Mouse (Mus musculus) ES-CJ7 (cell line): ENCODE data around the gene Chuk.

Experiments used
- DNase-seq: peaks from one replicate; pipeline ENCODE4 v3.0.0; 2011; ENCODE audit warnings: low read depth, low spot score

Chuk gene

DNA sequence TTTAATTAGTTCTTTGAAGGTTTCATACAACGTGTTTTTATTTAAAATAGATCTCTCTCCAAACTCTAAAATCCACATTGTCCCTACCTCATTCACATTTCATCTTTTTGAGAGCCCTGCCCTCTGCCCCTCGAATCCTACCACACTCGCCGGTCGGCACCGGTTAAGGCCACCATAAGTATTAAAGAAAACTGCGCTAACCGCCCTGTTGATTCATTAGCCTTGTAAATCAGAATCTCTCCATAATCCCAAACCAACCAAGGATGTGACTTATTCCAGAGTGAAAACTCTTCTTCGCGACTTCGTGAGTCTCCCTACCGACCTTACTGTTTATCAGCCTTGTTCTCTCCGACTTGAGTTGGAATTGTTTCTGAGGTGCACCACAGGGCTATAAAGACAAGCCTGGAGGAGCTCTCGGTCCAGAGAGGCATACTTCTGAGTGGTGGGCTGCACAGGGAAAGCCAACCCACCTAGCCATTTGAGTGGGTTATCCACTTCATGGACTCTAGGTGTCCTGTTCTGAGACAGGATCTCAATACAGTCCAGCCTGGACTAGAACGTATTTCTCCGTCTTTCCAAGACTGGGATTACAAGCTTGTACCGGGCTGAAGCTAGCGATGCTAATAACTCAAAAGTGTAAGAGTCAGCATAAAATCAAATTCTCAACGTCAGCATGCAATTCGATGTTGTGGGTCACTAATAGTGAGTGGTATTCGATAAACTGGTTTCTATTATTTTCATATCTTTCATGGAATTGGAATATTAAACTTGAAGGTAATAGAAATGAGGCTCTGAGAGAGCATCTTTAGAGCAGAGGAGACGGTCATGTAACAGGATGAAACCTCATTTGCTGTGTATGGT is 611 bp upstream of the Chuk start:
- DNase-seq: no peak

- DNase-seq: no peak
These were observed 2.9 kb downstream of the Chuk start for GRCm38 (mm10) chr19:44104393-44104792.

DNA sequence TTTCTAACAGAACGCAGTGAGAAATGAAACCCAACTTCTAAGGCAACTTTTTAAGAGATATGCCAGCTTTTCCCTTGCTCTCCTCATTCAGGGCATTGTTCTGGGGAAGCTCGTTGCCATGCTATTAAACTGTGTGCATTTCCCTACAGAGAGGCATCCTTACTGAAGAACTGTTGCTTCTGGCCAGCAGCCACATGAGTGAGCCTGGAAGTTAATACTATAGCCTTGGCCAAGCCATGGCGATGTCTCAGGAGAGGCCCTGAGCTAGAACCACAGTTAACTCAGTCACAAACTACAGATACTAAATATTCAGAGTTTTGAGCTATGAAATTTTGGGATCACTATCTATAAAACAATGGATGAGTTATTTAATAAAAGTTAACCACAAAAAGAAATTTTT is 4.3 kb downstream of the Chuk start:
- no peak for DNase-seq

DNA sequence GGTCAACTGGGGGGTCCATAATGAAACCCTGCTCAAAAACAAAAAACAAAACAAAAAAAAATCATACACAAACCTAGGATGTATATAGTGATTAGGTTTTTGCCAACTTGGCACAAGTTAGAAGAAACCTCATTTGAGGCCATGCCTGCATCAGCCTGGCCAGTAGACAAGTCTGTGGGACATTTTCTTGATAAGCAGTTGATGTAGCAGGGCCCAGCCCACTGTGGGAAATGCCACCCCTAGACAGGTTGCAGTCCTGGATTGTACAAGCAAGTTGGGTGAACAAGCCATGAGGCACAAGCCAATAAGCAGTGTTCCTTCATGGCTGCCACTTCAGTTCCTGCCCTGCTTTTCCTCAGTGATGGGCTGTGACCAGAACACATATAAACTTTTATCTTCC is 6.4 kb downstream of the Chuk start:
- DNase-seq: no peak

DNA sequence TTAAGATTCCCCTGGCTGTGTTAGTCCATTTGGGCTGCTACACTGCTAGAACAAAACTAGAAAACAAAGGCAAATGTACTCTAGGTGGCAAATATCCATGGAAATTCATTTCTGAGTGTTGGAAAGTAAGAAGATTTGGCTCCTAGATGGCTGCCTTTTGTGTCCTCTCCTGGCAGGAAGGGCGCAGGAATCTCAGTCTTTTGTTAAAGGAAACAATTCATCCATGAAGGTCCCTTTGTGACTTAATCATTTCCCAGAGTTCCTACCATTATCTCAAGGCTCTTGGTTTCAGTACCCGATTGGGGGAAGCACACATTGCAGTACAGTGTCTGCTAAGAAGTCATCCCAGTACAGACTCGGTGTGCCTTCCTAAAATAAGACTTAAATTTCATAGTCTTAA is 21.0 kb downstream of the Chuk start:
- DNase-seq: no peak

GRCm38 (mm10) chr19:44080920-44081319 is 26.4 kb downstream of the Chuk start:
- DNase-seq: no peak

DNA sequence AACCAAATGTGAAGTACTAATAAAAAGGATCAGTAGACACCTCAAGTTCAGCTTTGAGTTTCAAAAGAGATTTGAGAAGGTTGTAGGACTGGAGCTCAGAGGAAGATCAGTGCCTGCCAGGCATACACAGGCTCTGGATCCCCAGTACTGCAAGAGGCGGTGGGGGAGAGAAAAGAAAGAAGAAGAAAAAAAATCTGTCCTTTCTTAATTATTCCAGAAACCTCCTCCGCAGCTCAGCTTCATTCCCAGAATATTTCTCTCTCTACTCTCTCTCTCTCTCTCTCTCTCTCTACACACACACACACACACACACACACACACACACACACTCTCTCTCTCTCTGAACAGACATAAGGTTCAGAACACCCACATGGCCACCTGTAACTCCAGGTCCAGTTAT is 27.3 kb downstream of the Chuk start:
- DNase-seq: no peak

- DNase-seq: no peak
These were observed 30.3 kb downstream of the Chuk start for GRCm38 (mm10) chr19:44077024-44077423.

DNA sequence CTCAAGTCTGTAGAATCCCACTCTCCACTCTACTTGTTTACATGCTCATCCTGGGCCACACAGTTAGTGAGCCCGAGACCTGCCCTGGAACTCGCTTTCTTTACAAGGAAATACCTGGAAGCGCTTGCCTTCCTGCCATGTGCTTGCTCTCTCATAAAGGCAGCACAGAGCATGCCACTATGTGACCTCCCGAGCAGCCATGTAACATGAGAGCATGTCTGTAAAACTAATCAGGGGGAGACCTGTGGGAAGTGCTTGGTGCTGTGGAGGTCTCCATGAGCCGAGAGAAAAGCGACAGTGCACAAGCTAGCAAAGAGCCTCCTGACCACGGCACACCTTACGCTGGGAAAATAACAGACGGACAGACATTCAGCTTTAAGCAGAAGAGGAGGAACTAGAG is 30.8 kb downstream of the Chuk start:
- DNase-seq: no peak

DNA sequence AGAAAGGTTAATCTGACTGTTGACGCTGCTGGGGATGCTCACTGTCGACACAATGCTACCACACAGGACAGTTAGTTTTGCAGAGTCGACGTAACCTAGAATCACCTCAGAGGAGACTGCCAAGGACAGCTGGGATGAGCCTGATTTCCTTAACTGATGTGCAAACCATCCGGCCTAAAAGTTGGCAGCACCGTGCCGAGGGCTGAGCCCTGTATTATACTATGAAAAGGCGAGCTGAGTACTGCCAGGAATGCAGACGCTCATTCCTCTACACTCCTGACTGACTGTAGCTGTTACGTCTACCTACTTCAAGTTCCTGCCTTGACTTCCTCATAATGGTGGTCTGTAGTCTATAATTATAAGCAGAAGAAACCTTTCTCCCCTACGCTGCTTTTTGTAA is 32.3 kb downstream of the Chuk start:
- peak; percentile 42 for DNase-seq

DNA sequence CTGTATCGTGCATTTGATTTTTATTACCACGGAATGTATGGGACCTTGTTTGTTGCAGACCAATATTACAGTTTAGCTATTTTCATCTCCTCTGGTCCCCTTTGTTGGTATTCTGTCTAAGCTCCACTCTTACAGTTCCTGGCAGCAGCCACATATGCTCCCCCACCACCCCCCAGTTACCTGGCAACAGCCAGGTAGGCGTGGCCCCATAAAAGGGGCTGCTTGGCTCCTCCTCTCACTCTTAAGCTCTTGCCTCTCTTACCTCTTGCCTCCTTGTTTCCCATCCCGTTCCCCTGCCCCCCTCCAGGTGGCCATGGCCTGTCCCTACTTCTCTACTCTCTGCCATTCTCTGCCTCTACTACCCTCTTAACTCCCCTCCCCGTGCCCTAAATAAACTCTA is 36.1 kb downstream of the Chuk start:
- no peak for DNase-seq

DNA sequence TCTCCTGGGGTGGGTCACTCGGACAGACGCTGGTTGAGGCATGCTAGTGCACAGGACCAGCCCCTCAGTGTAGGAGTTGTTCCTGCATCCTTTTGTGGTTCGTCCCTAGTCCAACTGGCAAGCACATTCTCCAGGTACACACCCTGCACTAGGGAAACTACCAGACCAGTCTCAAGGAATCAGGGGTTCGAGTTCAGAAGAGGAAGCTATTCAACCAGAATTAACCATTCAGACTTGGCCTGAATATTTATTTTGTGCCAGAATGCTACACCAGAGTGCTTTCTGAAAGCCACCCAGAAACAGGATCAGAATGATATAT is 37.4 kb downstream of the Chuk start:
- DNase-seq: no peak

DNA sequence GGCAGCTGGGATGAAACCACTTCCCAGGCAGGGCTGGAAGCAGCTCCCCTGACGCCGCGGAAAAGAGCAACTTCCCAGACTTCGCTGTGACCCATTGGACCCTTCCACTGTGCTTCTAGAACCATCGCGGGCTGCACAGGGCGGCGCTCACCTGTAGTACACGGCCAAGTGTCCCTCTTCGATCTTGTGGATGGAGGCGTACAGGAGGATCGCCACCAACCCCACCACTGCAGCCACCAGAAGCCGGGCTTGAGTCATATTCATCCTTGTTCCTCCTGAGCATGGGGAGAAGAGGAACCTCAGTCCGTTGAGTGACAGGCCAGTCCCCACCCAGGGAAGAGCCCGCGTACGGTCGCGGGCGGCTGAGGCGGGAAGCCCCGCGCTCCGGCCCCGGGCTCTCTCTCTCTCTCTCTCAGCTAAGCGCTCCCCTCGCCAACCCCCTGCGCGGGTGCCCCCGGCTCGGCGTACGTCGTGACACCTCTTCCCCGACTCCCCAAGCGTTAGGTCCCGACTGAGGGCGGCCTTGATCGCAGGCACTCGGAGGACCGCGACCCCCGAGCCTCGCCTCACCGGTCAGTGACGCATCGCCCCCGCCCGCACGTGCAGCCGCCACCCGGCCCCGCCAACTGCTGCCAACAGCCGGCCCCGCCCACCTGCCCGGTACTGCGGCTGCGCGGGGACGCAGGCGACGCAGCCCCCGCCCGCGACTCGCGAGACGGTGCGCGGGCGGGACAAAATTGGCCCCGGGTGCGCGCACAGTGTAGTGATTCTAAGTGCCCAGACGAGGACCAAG is 38.0 kb downstream of the Chuk start, which contains the start of gene Erlin1:
Gene Erlin1 (minus strand): TSS at position 665 of the 793 bp plus-strand sequence.
- peak; percentile 77 for DNase-seq

DNA sequence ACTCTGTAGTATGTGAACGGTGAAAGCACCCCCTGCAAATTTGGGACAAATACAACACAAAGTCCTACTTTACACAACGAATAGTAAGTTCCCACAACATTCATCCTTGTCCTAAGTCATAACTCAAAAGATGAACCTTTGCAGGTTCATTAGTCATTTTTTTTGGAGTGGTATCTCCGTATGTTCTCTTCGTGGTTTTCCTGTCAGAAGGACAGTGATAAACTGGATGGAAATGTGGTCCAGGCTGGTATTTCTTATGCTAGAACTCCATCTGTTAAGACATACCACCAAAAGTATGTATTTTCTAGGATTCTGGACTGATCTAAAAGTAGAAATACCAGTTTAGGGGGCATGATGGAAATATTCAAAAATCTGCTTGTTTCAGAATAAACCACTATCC is 39.0 kb downstream of the Chuk start:
- no peak for DNase-seq

DNA sequence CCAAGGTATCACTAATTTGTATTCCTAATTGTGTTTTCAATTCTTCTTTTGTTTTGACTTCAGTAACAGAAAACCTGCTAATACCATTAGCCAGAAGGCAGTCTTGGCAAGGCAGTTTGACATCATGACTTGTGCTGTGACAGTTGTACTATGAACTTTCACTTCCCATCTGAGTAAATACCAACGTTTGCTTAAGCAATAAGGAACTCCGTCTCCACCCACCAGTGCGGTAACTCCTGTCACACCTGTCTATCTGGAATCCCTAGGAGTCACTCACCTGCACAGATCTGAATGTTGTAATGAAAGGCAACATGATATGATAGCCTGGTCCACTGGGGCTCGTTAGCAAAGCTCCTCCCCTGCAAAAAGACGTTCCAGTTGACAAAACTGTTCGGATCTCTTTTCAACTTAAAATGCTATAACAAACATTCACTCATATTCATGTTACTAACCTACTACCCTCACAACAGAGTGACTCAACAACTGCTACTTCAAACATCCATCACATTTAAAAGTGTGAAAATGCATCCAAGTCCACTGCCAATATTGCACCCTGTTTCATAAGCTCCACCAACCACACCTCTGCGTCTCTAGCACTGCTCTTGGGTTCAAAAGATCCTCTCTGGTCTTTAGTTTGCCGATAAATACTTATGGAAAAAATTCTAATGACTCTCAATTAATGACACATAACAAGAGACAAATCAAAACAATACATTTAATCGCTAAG is 39.8 kb downstream of the Chuk start:
- no peak for DNase-seq

- DNase-seq: no peak
These were observed 42.5 kb downstream of the Chuk start for GRCm38 (mm10) chr19:44064734-44065133.

GRCm38 (mm10) chr19:44063773-44064172 is 43.5 kb downstream of the Chuk start:
- DNase-seq: no peak

DNA sequence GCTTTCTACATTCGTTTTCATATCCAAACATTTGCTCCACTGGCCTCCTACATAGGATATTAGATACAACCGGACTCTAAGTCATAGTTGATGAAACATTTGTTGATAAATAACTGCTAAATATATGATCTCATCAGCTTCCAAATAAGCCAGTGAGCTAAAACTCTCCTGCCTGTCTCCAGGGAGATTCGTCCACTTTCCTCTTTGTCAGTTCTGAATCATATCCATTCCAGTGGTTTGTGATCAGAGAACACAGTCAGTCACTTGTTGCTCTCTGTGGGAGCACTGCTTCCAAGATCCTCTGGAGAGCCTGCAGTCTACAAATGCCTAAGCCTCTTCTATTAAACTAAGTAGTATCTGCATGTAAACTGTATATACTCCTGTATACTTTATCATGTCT is 47.1 kb downstream of the Chuk start:
- no peak for DNase-seq

DNA sequence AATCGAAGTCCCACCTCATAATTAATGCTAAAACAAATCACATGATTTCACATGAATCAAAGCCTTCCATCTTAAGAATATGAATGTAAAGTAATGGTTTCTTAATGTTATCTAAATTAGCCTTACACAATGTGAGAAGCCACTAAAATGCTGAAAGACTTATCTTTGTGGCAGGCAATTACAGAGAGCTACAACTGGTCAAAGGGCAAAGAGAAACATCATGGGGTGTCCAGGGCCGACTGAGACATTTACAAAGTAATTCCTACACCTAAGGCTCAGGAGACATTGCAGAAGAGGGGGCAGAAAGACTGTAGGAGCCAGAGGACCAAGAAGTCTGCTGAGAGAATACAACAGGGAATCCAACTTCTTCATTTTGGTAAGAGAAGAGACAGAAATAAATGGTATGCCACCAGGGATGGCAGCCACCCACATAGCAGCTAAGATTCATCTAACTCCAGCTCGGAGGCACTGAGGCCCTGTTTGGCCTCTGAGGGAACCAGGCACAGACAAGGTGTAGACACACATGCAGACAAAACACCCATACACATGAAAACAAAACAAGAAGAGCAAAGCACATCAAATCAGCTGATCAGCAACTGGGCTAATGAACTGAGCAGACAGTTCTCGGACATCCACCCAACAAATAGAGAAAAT is 52.0 kb downstream of the Chuk start:
- no peak for DNase-seq

DNA sequence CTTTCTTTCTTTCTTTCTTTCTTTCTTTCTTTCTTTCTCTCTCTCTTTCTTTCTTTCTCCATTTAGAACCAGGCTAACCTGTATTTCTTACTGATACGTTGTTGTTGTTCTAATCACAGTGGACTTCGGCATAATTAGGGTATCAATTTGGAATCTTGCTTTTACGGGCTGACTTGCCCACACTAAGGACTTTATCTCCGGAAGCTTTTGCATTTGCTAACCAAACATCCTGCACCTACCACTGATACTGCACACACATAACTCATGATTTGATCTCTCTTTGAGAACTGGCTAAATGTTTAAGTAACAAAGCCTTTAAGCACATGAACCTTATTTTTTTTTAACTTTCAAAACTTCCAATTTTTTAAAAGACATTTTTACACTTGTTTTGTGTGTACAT is 56.9 kb downstream of the Chuk start:
- DNase-seq: no peak

GRCm38 (mm10) chr19:44049282-44049681 is 58.0 kb downstream of the Chuk start:
- peak; percentile 97 for DNase-seq

GRCm38 (mm10) chr19:44045847-44046246 is 61.4 kb downstream of the Chuk start:
- no peak for DNase-seq
